Mouse (Mus musculus) ES-E14 (cell line): Measurements from ENCODE around the gene Sfxn5.

Experiments
- CHD2 ChIP-seq: IDR thresholded peaks from 2 replicates; pipeline ENCODE4 v1.6.1; 2014; ENCODE audit warnings: mild to moderate bottlenecking, low read depth, low read length, inconsistent platforms
- HCFC1 ChIP-seq: IDR thresholded peaks from 2 replicates; pipeline ENCODE4 v1.6.1; 2012; ENCODE audit warnings: low read length, inconsistent platforms, borderline replicate concordance; ENCODE audit not compliant: insufficient read depth
- MAFK ChIP-seq: IDR thresholded peaks from 2 replicates; pipeline ENCODE4 v1.6.1; 2014; ENCODE audit warnings: mild to moderate bottlenecking, low read depth, low read length, inconsistent platforms; ENCODE audit not compliant: insufficient read depth
- ZC3H11A ChIP-seq: IDR thresholded peaks from 2 replicates; pipeline ENCODE4 v1.6.1; 2012; ENCODE audit warnings: low read depth, mild to moderate bottlenecking, inconsistent platforms, low read length, borderline replicate concordance
- ZNF384 ChIP-seq: IDR thresholded peaks from 2 replicates; pipeline ENCODE4 v1.6.1; 2012; ENCODE audit warnings: low read depth, low read length, inconsistent platforms

- TF ChIP-seq MAFK (no peak), ZC3H11A (no peak), CHD2 (no peak), ZNF384 (no peak), HCFC1 (no peak)
Observed at GRCm38 (mm10) chr6:85207345-85207744, 125.9 kb downstream of the Sfxn5 start.
